12 mouse cellular contexts compared by ENCODE assay signal in the genomic region with DNA sequence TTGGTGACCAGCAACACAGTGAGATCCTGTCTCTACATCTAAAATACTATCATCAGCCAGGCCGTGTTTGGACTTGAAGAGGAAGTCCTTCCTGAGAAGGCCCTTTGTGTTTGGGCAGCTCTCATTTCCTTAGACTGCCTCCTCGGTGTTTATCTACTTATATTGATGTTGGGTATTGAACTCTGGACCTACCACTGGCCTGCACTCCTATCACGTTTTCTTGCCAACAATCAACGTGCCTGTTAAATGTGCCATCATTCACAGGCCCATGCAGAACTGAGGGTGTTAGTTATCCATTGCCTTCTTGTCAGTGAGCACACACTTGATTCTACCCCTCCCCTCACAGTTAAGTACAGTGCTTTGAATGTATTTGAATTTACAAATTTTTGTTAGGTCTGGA.
"Had no signal": no experiment of that assay in that cellular context is flagged by ENCODE, and none has a peak within 500 bp of the region (broad histone marks: within the 10 kb centered on the region; RNA-seq: fewer than 3 reads in every experiment).

No protein-coding gene starts in this region.

- H3K36me3 ChIP-seq: midbrain, embryonic 13.5 days had no signal

- H3K4me1 ChIP-seq: limb, embryonic 15.5 days had no signal

- DNase-seq: kidney, adult 2 months; kidney, postnatal 36 days; layer of hippocampus, adult 9-11 months; layer of hippocampus, postnatal 36 days; liver, embryonic 13.5 days; spleen, adult 18-20 months; thymus, adult 18-20 months; thymus, postnatal 14 days had no signal

- H3K4me3 ChIP-seq: limb, embryonic 15.5 days; liver, embryonic 13.5 days; lung, embryonic 15.5 days; midbrain, embryonic 13.5 days had no signal

- ATAC-seq: hindbrain, postnatal 0 days; midbrain, embryonic 13.5 days had no signal

- H3K9ac ChIP-seq: limb, embryonic 15.5 days; liver, embryonic 13.5 days; lung, embryonic 15.5 days; midbrain, embryonic 13.5 days had no signal

- H3K27ac ChIP-seq: hindbrain, postnatal 0 days; limb, embryonic 15.5 days; liver, embryonic 13.5 days; lung, embryonic 15.5 days; midbrain, embryonic 13.5 days had no signal

- H3K9me3 ChIP-seq: limb, embryonic 15.5 days; liver, embryonic 13.5 days; lung, embryonic 15.5 days; midbrain, embryonic 13.5 days had no signal

- H3K4me2 ChIP-seq: limb, embryonic 15.5 days; liver, embryonic 13.5 days; lung, embryonic 15.5 days; midbrain, embryonic 13.5 days had no signal

- H3K27me3 ChIP-seq: limb, embryonic 15.5 days; liver, embryonic 13.5 days; lung, embryonic 15.5 days had no signal
